Mouse (Mus musculus) hindbrain, postnatal 0 days (tissue): ENCODE measurements around the gene Cpt1b. TPM values are rescaled to one million over a fixed set of nuclear protein-coding genes. Genes with fewer than 3 reads are reported as not detected.
A peak's percentile ranks its signal among the peaks of the same experiment; 100 is the strongest.
"Not testable (repeated sequence)": the region's sequence is repeated elsewhere in the genome, so short reads cannot be mapped to it uniquely, and the experiment has no call there.

Source experiments
- ATAC-seq: fragments of 200-750 bp; cut with Nextera tagmentation; 2 replicates; pipeline ENCODE4 v1.8.0; 2017; ENCODE audit warnings: mild to moderate bottlenecking, moderate TSS enrichment, moderate library complexity
- DNase-seq: peaks from one replicate; pipeline ENCODE4 v3.0.0-alpha.2; 2015; ENCODE audit warnings: low spot score
- H3K27ac ChIP-seq: fragments of 300-500 bp; sonication (generic); 2 replicates; pipeline ENCODE4 v1.5.1; 2014; ENCODE audit warnings: mild to moderate bottlenecking
- H3K27me3 ChIP-seq: fragments of 300-500 bp; sonication (generic); 2 replicates; pipeline ENCODE4 v1.6.1; 2014; ENCODE audit warnings: low read length, mixed read lengths; ENCODE audit not compliant: insufficient read depth
- H3K36me3 ChIP-seq: fragments of 300-500 bp; sonication (generic); 2 replicates; pipeline ENCODE4 v1.6.1; 2014; ENCODE audit warnings: low read length, mixed read lengths; ENCODE audit not compliant: insufficient read depth
- H3K4me1 ChIP-seq: fragments of 300-500 bp; sonication (generic); 2 replicates; pipeline ENCODE4 v1.6.1; 2014; ENCODE audit warnings: antibody characterized with exemption, low read length, mixed read lengths; ENCODE audit not compliant: insufficient read depth
- H3K4me2 ChIP-seq: fragments of 300-500 bp; sonication (generic); 2 replicates; pipeline ENCODE4 v1.6.1; 2014; ENCODE audit warnings: low read depth, mild to moderate bottlenecking, low read length, moderate library complexity, mixed read lengths
- H3K4me3 ChIP-seq: fragments of 300-500 bp; sonication (generic); 2 replicates; pipeline ENCODE4 v1.5.1; 2014; ENCODE audit warnings: low read length
- H3K9ac ChIP-seq: fragments of 300-500 bp; sonication (generic); replicated peaks from 2 replicates; pipeline ENCODE4 v1.6.1; 2014; ENCODE audit warnings: mild to moderate bottlenecking, low read length, moderate library complexity, mixed read lengths
- H3K9me3 ChIP-seq: fragments of 300-500 bp; sonication (generic); 2 replicates; pipeline ENCODE4 v1.6.1; 2016; ENCODE audit warnings: low read length, mixed read lengths
- CTCF ChIP-seq: IDR thresholded peaks from 2 replicates; pipeline ENCODE4 v1.5.1; 2016; ENCODE audit warnings: antibody characterized with exemption, control low read depth, low read depth
- WGBS: fragments of 180-500 bp; shearing (Covaris S2); extraction: QIAGEN DNeasy Blood & Tissue Kit; methylation state at CpG from one replicate; pipeline ENCODE4 v1.1.7; 2014; 5-methylcytosine and 5-hydroxymethylcytosine counted together
- polyA plus RNA-seq: library from polyadenylated mRNA; unstranded; fragments of >200 nt; fragmentation: Nextera tagmentation; extraction: Ambion mirVana; gene quantifications from 2 replicates; pipeline ENCODE4 v1.2.1, GENCODE M21; 2015
- total RNA-seq: library from RNA; depleted of rRNA; stranded (reverse); fragments of >200 nt; gene quantifications from 2 replicates; pipeline ENCODE4 v1.2.3, GENCODE M21; 2014

Gene Cpt1b
- total and polyA plus RNA-seq, 2 experiments from 2014 or later, result 2.4 to 3.4 TPM

- no peak overlapping the region for H3K4me2 ChIP-seq
- H3K9ac ChIP-seq, result no peak overlapping the region
- TF ChIP-seq CTCF, result no peak
- no peaks in the 10 kb centered on the region for H3K36me3 ChIP-seq
- no peak for DNase-seq
- no peak for ATAC-seq
- no peaks in the 10 kb centered on the region for H3K9me3 ChIP-seq
- no peaks in the 10 kb centered on the region for H3K4me1 ChIP-seq
- 78% methylated on average over 3 of the region's 3 CpGs for WGBS
- H3K27me3 ChIP-seq, result no peaks in the 10 kb centered on the region
- no peak overlapping the region for H3K27ac ChIP-seq
- H3K4me3 ChIP-seq, result no peak overlapping the region
Observed at GRCm38 (mm10) chr15:89434136-89434535, 8.5 kb upstream of the Cpt1b start.

DNA sequence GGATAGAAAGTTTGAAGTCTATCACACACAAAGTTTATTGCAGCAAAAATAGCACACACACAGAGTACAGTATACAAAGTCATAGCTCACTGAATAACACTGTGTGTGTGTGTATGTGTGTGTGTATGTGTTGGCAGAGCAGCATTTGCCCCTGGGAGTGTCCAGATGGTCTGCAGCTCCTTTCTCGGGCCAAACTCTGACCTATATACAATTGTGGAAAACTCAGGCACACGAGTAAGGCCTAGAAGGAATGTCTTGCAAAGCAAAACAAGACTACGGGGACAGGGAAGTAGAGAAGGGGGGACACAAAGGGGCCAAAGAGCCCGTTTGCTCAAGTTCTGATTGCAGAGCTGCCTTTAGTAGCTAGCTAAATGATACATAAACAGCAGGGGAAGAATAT lies 7.3 kb upstream of the Cpt1b start:
- Histone ChIP-seq H3K4me1 (peaks cover 8% of the 10 kb centered on the region; the same call in 1 of the 2 replicates), H3K4me3 (no peak overlapping the region)
- DNase-seq, result no peak

GRCm38 (mm10) chr15:89431806-89432205 lies 6.1 kb upstream of the Cpt1b start:
- peaks cover 9% of the 10 kb centered on the region; the same call in 1 of the 2 replicates for H3K36me3 ChIP-seq
- no peaks in the 10 kb centered on the region for H3K27me3 ChIP-seq
- no peak overlapping the region for H3K9ac ChIP-seq
- H3K9me3 ChIP-seq, result no peaks in the 10 kb centered on the region
- no peak for TF ChIP-seq CTCF
- no peak for DNase-seq
- H3K4me2 ChIP-seq, result no peak overlapping the region
- H3K27ac ChIP-seq, result no peak overlapping the region
- peaks cover 8% of the 10 kb centered on the region; the same call in 1 of the 2 replicates for H3K4me1 ChIP-seq
- 95% methylated on average over 6 of the region's 6 CpGs for WGBS
- no peak overlapping the region for H3K4me3 ChIP-seq
- ATAC-seq, result no peak

More for the DNA sequence above, 7.3 kb upstream of the Cpt1b start:
- WGBS, result 57% methylated on average over 4 of the region's 4 CpGs
- Histone ChIP-seq H3K9me3 (no peaks in the 10 kb centered on the region), H3K27me3 (no peaks in the 10 kb centered on the region), H3K9ac (no peak overlapping the region), H3K36me3 (no peaks in the 10 kb centered on the region), H3K4me2 (no peak overlapping the region), H3K27ac (no peak overlapping the region)
- ATAC-seq, result no peak
- no peak for TF ChIP-seq CTCF

- H3K27me3 ChIP-seq, result no peaks in the 10 kb centered on the region
- 90% methylated on average over 3 of the region's 3 CpGs for WGBS
- peaks cover 8% of the 10 kb centered on the region; the same call in 1 of the 2 replicates for H3K4me1 ChIP-seq
- H3K36me3 ChIP-seq, result peaks cover 15% of the 10 kb centered on the region
- H3K9ac ChIP-seq, result no peak overlapping the region
- no peak overlapping the region for H3K27ac ChIP-seq
- DNase-seq (no peak), ATAC-seq (no peak)
- H3K9me3 ChIP-seq, result no peaks in the 10 kb centered on the region
- H3K4me2 ChIP-seq, result no peak overlapping the region
- no peak for TF ChIP-seq CTCF
- H3K4me3 ChIP-seq, result no peak overlapping the region
Observed at GRCm38 (mm10) chr15:89431271-89431670, 5.6 kb upstream of the Cpt1b start.

GRCm38 (mm10) chr15:89430771-89431170 lies 5.1 kb upstream of the Cpt1b start:
- Histone ChIP-seq H3K36me3 (peaks cover 18% of the 10 kb centered on the region), H3K27ac (peak overlapping the region; percentile 96; the same call in 1 of the 2 replicates)
- not testable (repeated sequence) for H3K4me3 ChIP-seq, H3K27me3 ChIP-seq, DNase-seq, H3K4me1 ChIP-seq, H3K9me3 ChIP-seq, ATAC-seq, H3K9ac ChIP-seq, H3K4me2 ChIP-seq
- WGBS, result 92% methylated on average over 9 of the region's 9 CpGs

- peak; percentile 29; the same call in 1 of the 2 replicates for TF ChIP-seq CTCF
- H3K36me3 ChIP-seq, result peaks cover 18% of the 10 kb centered on the region
- peak overlapping the region; percentile 65 for H3K4me3 ChIP-seq
- ATAC-seq (no peak), DNase-seq (peak; percentile 13)
- 45% methylated on average over 6 of the region's 6 CpGs for WGBS
- H3K9me3 ChIP-seq, result no peaks in the 10 kb centered on the region
- peak overlapping the region; percentile 72 for H3K9ac ChIP-seq
- H3K27ac ChIP-seq, result peak overlapping the region; percentile 96
- no peaks in the 10 kb centered on the region for H3K27me3 ChIP-seq
- peak overlapping the region; percentile 97 for H3K4me2 ChIP-seq
- peaks cover 8% of the 10 kb centered on the region; the same call in 1 of the 2 replicates for H3K4me1 ChIP-seq
Observed at GRCm38 (mm10) chr15:89430341-89430740, 4.7 kb upstream of the Cpt1b start.

DNA sequence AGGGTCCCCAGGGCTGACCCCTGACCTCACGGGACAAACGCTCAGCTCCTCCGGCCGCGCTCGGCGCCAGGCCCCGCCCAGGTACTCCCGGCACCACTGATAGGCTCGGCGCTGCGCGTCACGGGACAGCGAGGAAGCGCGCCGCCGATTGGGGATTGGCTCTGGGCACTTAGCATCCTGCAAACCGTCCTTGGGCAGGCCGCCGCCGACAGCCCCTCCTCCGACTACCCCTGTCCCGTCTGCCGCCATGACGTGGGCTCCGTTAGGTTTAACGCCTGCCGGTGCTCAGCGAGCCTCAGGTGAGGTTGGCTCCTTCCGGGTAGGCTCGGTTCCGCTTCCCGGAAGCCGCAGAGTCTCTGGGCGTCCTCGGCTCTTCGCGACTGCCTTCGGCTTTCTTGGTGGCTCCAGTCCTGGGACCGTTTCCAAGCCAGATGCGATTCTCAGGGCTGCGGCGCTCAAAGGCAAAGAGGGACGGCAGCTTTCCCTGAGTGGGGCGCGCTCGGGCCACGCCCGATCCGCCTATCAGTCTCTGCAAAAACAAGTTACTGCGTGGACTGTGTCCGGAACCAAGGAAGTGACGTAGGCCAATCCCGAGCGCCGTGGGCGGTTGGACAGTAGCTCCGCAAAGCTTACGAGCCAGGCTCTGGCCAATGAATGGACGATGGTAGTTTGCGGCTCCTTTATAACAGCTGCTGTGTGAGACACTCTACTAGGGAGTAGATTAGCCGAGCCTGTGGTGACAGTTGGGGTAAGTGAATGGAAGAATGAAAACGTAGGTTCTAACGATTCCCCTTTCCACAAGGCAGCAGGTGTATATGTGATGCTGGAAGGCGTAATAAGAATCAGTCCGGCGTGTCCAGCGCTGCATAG lies 3.9 kb upstream of the Cpt1b start, which contains the start of the genes C730034F03Rik, Gm44502 and Chkb:
Gene C730034F03Rik (plus strand): TSS at position 238 of the 870 bp plus-strand sequence.
Gene Gm44502 (minus strand): TSS at position 345 of the 870 bp plus-strand sequence.
Gene Chkb (minus strand): TSS at position 557 of the 870 bp plus-strand sequence.
- Histone ChIP-seq H3K9me3 (no peaks in the 10 kb centered on the region), H3K4me3 (peak within 1 kb of the TSS; percentile 65), H3K9ac (peak within 1 kb of the TSS; percentile 72), H3K4me1 (peaks cover 8% of the 10 kb centered on the region; the same call in 1 of the 2 replicates), H3K4me2 (peak within 1 kb of the TSS; percentile 97), H3K27ac (peak within 1 kb of the TSS; percentile 96), H3K27me3 (no peaks in the 10 kb centered on the region), H3K36me3 (peaks cover 18% of the 10 kb centered on the region)
- DNase-seq (peak; percentile 97), ATAC-seq (peak; percentile 94)
- WGBS, result under 1% methylated on average over 70 of the region's 70 CpGs
- no peak for TF ChIP-seq CTCF
